Mouse (Mus musculus) inflammation-experienced regulatory T-cells, adult 6 months (primary cell): ENCODE measurements around the gene Il10rb. TPM values are rescaled to one million over a fixed set of nuclear protein-coding genes. Genes with fewer than 3 reads are reported as not detected.
"Not testable (repeated sequence)": the region's sequence is repeated elsewhere in the genome, so short reads cannot be mapped to it uniquely, and the experiment has no call there.

Experiments
- ATAC-seq: one replicate; pipeline ENCODE4 v1.8.0; 2017
- polyA plus RNA-seq, 3 experiments: library from polyadenylated mRNA; unstranded; fragments of 100-300 nt; shearing (Covaris generic); gene quantifications; one replicate each; pipeline ENCODE4 v1.2.1; 2017

The Il10rb gene
- polyA plus RNA-seq, 3 experiments from 2014 or later: 95.7 to 124 (median 113) TPM

DNA sequence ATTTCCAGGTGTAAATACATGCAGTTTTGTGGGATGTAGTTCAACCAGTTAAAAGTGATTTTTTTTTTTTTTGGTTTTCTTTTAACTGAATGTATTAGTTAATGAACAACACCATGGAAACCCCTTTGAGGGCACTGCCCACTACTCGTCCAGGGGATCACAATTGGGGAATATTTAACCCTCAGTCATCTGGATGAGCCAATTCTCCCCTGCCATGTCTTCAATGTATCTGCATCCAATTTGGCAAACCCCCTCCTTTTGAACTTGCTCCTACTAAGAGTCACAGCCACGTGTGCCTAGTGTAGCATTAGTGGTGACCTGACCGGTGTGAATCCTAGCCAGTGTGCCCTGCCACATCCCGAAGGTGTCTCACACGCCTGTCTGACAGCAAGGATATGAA is 12.6 kb downstream of the Il10rb start:
- ATAC-seq: no peak

DNA sequence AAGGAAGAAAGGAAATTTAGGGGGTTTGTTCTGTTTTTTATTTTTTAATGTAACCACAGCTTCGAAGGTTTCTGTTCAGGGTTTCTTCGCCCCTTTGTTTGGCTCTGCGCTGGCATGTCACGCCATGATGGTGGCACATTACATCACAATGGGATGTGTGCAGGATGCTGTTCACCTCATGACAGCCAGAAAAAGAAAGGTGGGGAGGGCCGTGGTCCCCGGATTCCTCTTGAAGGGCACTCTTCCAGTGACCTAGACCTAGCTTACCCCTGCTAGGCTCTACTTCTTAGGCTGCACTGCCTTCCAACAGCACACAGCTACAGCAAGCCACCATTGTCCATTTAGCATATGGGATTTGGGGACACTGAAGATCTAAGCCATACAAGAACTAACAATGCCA is 19.9 kb downstream of the Il10rb start:
- ATAC-seq: no peak

DNA sequence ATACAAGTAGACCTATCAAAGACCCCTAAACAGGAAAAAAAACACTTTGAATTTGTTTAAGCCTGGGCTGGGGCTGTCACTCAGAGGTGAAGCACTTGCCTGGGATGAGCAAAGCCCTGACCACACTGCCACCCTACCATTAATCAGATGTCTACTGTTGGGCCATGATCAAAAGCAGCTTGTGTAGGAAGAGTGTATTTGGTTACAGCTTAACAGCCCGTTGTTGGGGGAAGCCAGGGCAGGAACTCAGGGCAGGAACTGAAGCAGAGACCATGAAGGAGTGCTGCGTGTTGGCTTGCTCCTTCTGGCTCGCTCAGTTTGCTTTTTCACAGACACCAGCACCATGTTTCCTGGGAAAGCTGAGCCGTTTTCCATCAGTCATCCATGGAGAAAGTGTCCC is 20.6 kb downstream of the Il10rb start:
- no peak for ATAC-seq

DNA sequence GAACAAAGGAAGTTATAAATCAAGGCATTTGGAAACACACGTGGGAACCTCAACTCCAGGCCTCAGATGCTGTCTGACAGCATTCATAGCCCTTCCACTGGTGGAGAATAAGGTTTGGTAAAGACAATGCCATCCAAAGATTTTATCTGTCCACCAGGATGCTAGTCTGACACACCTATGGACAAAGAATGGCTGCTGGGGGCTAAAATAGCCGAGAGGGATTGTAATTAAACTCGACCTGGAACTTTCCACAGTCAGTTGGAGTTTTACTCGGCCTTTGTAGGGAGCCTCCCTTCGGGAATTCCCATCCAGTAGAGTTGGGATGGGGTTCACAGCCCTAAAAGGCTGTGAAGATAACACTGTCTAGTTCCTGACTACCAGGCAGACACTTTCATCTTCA is 21.5 kb downstream of the Il10rb start:
- no peak for ATAC-seq

DNA sequence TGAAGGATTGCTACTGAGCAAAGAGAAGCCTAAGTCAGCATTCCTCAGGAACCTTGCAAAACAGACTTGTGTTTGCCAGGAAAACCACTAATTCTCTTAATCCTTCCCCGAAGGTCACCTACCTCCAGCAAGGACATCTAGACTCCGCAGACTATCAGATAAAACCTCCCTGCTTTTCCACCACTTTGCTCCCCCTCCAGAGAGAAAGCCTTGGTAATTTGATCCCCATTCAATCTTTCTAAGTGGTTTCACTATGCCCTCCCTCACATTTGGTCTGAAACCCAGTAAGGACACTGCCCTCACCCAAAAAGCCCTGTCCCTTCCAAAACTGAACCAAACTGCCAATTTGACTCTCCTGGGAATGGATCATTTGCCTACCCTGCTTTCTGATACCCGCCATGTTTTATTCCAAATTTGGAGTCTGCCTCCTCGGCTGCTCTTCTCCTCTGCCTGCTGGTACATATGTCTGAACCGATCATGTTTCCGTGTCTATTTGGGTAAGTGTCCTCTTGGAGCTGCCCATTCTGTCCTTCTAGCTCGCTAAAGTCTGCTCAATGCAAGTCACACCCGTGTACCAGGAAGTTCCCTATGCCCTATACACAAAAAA is 22.4 kb downstream of the Il10rb start:
- no peak for ATAC-seq

DNA sequence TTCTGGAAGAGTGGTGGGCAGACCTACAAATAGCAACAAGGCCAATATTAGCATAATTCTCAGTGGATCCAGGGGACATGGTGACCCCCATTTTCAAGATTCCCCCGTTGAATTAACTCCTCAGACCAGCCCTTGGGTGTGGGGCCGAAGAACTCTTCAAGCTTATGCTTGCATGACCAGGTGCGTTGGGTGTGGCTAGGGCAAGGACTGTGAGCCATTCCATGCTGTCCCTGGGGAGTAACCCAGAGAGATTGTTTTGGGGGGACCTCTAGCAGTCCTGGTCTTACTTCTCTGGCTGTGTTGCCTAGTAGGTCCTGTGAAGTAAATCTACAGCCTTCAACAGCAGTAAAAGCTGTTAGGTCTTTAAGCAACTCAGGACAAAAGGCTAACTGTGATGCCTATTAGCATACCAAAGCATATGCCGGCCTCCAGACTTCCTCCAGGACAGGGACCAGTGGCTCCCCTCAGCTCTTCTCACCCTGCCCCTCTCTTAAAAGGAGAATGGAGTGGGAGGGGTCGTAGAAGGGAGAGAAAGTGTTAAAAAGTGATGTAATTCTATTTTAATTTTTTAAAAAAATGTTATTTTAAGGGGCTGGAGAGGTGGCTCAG is 26.9 kb downstream of the Il10rb start:
- no peak for ATAC-seq

DNA sequence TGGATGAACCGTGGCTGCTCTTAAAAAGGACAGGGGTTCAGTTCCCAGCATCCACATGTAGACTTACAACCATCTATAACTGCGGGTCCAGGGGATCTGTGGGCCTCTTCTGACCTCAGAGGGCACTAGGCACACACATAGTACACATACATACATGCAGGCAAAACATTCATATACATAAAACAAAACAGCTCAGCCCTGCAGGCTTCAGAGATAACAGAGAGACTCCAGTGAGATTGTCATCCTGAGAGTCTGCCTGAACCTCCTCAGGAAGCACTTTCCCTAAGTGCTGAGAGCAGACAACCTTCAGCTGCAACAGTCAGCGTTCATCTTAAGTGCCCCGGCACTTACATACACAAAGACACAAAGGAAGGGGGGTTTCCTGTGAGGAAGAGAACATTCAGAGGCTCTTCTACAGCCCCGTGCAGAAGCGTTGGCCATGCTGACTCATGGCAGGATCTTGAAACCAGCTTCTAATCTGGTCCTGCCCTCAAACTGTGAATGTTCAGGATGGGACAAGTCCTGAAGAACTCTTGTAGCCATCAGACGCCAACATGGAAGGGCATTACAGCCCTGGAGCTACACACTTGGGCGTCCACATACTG is 27.5 kb downstream of the Il10rb start:
- peak; percentile 94 for ATAC-seq

DNA sequence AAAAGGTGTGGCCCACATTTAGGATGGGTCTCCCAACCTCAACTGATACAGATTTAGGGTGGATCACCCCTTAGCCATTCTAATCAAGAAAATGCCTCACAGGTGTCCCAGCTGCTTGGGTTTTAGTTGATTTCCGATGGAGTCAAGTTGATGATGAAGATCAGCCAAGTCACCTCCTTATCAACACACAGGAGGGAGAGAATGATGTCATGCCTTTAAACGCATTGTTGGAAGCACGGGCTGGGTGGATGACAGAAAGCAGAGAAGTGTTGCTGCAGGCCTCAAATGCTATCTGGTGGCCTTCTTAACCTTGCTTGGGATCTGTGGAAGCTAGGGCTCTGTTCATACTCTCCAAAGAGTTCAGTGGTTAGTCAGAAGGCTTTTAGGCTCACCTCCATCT is 28.2 kb downstream of the Il10rb start:
- ATAC-seq: no peak

DNA sequence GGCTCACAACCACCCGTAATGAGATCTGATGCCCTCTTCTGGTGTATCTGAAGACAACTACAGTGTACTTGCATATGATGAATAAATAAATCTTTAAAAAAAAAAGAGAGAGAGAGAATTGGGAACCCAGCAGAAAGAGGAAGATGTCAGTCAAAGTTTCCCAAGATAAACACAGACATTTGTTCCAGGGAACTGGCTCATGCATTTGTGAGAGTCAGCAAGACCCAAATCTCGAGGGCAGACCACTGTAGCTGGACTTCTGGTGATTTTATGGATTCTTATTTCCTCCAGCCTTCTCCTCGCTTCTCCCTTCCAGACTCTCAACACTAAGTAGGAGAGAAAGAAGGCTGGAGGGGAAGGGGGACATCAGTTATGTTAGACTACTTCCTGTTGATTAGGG is 32.1 kb downstream of the Il10rb start:
- ATAC-seq: no peak

DNA sequence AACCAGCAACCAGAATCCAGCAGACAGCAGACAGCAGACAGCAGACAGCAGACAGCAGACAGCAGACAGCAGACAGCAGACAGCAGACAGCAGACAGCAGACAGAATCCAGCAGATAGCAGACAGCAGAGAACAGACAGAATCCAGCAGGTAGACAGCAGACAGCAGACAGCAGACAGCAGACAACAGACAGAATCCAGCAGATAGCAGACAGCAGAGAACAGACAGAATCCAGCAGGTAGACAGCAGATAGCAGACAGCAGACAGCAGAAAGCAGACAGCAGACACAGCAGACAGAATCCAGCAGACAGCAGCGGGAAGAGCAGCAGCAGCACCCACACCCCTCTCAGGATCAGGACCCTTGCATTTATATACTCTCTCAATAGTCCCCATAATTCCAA is 32.6 kb downstream of the Il10rb start:
- ATAC-seq: not testable (repeated sequence)

DNA sequence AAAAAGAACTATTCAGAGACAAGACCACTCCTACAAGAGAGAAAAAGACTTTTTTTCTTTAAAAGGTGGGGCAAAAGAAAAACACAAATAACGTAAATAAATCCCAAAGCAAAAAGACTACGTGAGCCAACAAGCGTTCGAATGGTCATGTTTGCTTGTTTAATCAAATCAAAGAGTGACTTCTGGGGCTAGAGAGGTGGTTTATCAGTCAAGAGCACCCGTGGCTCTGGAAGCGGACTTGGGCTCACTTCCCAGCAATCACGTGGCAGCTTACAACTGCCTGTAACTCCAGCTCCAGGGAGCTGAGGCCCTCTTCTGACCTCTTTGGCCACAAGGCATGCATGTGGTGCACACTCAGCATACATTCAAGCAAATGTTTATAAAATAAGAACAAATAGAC is 35.4 kb downstream of the Il10rb start:
- no peak for ATAC-seq

DNA sequence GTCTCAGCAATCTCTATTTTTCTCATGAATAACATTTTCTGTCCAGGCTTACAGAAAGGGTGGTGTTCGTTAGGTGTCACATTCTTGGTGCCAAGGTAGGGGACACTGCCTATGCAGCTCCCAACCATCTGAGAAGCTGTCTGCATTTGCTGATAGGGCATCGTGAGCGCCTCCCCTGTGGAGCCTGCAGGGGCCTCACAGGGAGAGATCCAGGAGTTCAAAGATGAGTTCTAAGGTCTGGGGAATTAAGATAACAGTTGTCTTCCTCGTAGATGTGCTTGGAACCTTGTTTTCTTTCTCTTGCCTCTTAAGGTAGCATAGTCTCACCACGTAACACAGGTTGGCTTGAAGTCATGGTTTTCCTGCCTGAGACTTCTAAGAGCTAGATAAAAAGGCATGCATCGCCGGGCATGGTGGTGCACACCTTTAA is 35.9 kb downstream of the Il10rb start:
- no peak for ATAC-seq

DNA sequence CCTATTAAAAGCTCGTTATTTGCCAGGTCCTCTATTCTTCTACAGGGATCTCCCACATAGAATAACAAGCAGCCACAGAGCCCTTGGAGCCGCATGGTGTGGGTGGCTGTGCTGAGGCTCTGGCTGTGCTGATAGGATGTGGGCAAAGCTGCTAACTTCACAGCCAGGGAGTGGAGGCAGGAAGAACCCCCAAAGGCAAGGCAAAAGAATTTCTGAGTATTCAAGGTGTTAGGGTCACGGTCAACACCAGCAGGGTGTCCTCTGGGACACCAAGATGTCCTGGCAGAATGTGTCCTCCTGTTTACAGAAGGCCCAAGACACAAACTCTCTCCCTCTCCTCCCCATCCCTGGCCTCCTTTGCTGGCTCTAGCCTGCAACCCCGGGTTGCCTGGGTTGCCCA is 36.5 kb downstream of the Il10rb start:
- ATAC-seq: peak; percentile 64

DNA sequence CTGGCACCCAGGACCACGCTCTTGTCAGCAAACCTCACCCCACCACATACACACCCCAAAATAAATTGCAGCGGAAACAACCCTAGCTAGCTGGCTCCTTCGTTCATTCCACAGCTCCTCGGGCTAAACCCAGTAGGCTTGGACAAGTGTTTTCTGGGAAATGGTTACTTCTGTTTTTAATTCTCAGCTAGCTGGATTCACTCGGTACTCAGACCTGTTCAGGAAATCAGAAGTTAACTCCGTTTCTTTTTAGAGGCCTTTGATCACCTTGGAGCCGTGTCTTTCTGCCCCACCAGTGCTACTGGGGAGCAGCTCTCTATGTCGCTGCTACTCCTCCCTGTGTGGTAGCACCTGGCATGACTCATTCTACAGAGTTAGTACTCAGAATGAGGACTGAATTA is 37.2 kb downstream of the Il10rb start:
- ATAC-seq: peak; percentile 28

DNA sequence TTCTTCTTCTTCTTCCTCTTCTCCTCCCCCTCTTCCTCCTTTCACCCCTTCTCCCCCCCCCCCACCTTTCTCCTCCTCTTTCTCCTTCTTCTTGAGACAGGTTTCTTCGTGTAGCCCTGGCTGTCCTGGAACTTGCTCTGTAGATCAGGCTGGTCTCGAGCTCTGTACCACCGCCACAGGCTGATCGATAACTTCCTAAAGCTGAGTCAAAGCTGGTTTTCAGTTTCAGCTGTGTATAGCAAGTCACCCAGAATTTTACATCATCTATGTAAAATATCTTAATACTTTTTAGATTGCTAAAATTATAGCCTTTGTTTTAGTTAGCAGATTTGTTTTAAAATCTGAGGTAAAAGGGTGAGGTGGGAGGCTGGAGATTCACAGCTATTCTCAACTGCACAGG is 38.9 kb downstream of the Il10rb start:
- no peak for ATAC-seq

DNA sequence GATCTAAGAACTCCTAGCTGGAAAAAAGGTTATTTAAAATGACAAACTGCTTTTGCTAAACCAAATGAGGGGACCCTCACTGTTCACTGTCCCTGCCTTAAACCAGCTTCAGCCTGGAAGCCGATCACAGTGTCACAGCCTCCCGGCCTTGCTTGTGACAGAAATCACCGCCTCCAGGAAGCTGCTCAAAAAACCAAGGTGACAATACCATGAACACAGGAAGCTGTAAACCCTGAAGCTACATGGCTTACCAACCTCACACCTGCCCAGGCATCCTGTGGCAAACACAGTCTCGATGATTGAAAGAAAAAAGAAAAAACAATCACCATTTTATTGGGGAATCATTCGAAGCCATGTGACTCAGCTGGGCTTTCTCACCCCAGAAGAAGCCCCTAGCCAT is 39.6 kb downstream of the Il10rb start:
- ATAC-seq: peak; percentile 79

DNA sequence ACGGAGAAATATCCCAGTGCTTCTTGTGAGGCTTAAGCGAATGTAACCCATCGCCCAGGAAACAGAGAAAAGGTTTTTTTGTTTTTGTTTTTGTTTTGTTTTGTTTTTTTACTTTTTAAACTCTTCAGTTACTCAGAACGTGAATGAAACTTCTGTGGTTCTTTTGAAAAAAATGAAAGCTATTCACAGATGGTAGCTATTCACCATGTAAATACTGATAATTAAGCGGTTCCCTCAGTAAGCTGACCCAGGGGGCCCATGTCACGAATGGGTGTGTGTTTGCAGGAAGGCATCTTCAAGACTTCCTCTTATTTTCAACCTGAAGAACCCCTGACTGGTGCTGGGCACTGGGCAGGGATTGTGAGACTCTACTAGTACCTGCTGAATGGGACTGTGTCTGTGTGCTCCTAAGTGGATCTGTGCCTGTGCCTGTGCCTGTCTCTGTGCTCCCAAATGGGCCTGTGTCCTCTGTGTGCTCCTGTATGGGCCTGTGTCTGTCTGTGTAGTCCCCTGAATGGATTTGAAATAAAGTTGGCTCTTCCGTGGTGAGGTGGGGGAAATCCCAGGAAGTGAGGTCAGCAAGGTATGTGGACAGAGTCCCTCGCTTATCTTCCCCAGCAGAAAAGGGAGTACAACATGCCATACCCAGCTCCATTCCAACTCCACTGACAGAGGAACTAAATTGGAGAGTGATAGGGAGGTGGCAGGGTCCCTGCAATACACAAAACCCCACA is 41.0 kb downstream of the Il10rb start:
- peak; percentile 20 for ATAC-seq

DNA sequence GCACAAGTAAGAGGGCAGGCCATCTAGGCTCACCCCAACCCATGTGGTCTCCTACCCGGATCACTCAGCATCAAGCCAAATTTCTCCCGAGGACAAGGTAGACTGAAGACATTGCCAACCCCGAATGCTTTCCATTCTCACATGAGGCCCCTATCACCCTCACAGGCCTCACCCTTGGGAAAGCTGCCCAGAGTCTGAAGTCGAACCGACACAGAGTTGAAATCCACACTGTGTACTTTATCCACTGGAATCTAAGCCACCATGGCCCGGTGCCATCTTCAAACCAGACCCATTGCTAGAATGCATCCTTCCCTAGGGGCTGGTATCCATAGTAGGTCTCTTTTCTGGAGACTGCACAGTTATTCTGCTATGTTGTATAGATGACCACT is 41.5 kb downstream of the Il10rb start:
- ATAC-seq: no peak

DNA sequence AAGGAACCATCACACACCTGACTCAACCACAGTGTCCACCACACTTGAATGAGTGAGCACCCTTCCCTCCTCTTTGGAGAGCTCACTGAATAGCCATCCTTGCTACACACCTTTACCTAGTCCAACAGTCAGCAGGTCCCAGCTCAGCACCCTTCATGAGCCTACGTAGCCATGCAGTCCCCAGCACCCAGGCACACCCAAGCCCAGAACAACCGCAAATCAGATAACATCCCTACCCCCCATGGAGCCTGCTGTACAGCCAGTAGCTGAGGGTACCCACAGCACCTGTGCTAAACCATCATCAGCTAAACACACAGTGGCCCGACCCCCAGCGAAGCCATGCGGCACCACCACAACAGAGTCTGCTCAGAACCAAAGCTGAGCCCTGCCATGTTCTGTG is 42.1 kb downstream of the Il10rb start:
- no peak for ATAC-seq

DNA sequence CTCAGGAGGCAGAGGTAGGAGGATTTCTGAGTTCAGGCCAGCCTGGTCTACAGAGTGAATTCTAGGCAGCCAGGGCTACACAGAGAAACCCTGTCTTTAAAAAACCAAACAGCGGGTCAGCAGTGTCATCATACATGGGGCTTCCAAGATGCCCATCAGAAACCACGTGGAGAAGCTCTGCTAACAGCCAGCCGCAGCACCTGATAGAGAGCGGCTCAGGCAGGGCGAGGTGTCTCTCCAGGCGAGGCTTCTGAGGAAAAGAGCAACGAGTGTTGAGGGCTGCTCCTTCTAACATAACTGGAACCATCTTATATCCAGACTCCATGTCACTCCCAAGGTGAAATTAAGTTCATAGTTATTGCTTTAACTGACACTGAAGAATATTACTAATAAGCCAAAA is 42.9 kb downstream of the Il10rb start:
- ATAC-seq: no peak

DNA sequence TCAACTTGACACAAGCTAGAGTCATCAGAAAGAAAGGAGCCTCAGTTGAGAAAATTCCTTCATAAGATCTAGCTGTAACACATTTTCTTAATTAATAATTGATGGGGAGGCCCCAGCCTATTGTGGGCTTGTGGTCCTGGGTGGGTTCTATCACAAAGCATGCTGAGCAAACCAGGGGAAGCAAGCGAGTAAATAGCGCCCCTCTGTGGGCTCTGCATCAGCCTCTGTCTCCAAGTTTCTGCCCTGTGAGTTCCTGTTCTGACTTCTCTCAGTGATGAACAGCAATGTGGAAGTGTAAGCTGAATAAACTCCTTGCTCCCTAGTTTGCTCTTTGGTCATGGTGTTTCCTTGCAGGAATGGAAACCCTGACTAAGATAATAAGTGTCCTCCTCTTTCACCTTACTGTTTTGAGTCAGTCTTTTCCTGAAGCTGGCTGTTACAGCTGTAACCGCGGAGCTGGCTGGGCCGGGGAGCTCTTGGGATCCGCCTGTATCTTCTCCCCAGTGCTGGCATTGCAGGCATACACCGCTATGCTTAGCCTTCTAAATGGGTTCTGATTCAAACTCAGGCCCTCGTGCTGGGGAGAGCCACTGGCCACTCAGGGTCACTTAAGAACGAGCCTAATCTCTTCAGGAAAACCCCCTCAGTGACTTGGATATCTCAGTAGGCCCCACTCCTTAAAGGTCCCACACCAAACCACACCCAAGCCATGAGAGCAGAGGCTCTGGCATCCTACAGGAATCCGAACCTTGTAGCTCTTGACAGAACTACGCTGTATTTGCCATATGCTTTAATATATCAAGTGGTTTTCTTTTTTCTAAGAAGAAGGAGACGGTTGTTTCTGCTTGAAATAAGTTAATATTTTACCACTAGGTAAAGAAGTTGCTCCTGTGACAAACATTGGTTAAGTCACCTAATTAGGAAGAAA is 44.4 kb downstream of the Il10rb start:
- no peak for ATAC-seq

DNA sequence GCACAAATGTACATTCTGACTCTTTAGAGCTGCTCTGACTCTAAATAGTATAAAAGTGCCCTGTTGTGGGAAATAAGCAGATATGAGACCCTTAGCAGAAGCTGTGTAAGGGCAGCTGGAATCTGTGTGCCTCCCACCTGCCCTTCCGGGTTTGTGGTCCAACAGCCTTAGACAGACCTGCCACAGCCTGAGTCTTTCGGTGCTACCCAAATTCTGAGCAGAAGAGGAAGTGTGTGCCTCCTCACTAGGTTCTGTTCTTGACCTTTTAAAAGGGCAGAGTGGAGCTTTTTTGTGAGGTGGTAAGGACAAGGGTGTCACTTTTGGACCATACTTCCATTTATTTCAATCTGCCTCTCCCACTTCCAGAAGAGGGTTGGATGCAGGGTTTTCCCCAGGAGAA is 46.0 kb downstream of the Il10rb start:
- ATAC-seq: peak; percentile 59
